Comparison of ENCODE assay signal across 14 mouse cellular contexts in genomic region chr10:6977843-6978242, GRCm38 (mm10).
DNase-seq lines count a peak whose midpoint lies in the region; ATAC-seq lines count a peak whose summit lies in the region.
"Had no signal": no experiment of that assay in that cellular context is flagged by ENCODE, and none has a peak within 500 bp of the region (broad histone marks: within the 10 kb centered on the region; RNA-seq: fewer than 3 reads in every experiment).

No protein-coding gene starts in this region.

- DNase-seq in frontal cortex, postnatal 10 days (ENCODE audit: low spot score in 2 of 2): no peak
- peak; percentile 33 for DNase-seq in right cerebral cortex, adult 18-20 months
- no peak for DNase-seq in right cerebral cortex, postnatal 4 days
- DNase-seq in cerebellum, adult 9-10 months: peak; percentile 74
- DNase-seq in telencephalon, adult 2 months (ENCODE audit: low read depth, low spot score): peak; percentile 59
- DNase-seq in embryo, embryonic 11 days: no peak
- DNase-seq in thymus, postnatal 0 days (ENCODE audit: low spot score): no peak
- DNase-seq: B cell, adult 2 months; gastrocnemius, postnatal 36 days; kidney, adult 11 months; lung, adult 2 months; thymus, postnatal 14 days had no signal

- ATAC-seq in frontal cortex, adult (ENCODE audit: low TSS enrichment): peak; percentile 69
- ATAC-seq: forebrain, embryonic 16.5 days had no signal

Comparison
In these comparisons a context has a peak if more than half of its experiments do, and no peak if none do; other contexts are left out.
1. DNase-seq: peak in right cerebral cortex, adult 18-20 months (single experiment), cerebellum, adult 9-10 months (single experiment) and telencephalon, adult 2 months (single experiment); none in frontal cortex, postnatal 10 days (0 of 2), right cerebral cortex, postnatal 4 days (single experiment), embryo, embryonic 11 days (single experiment) and thymus, postnatal 0 days (single experiment).